Mouse (Mus musculus) liver, embryonic 14.5 days (tissue): ENCODE measurements around the gene Klhl9.

Experiments used
- CTCF ChIP-seq: IDR thresholded peaks from 2 replicates; pipeline ENCODE4 v1.5.1; 2016; ENCODE audit warnings: antibody characterized with exemption, low read depth, control low read depth
- EP300 ChIP-seq: IDR thresholded peaks from 2 replicates; pipeline ENCODE4 v1.6.1; 2016; ENCODE audit warnings: antibody characterized with exemption, low read depth

DNA sequence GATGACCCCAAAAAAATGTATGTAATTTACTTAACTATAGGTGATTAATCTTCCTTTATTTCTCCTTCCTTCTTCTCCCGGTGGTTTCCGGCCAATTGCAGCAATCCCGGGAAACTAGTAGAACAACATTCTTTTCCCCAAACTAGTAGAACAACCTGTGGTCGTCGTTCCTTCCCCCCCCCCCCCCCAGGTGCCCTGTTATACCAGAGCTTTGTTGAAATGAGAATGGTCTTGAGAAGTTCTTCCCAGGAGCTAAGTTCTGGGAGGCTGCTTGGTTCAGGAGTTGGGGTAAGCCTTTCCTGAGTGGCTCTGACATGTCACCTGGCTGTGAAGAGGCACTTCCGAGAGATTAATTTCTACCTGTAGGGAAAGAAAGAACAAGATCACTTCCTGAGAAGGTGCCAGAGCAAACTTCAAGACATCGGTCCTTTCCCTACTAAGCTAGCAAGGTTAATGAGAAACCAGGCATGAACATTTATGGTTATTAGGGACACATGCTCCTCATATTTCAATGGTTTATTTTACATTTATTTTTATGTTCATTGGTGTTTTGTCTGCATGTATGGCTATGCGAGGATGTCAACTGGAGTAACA, 1.3 kb upstream of the Klhl9 start:
- TF ChIP-seq CTCF, result no peak
- no peak for TF ChIP-seq EP300
